Mouse (Mus musculus) MEL (cell line): ENCODE data around the gene Kctd18. TPM values are rescaled to one million over a fixed set of nuclear protein-coding genes. Genes with fewer than 3 reads are reported as not detected.

Source experiments
- DNase-seq: peaks from one replicate; pipeline ENCODE4 v3.0.0; 2011; ENCODE audit warnings: low read depth, low spot score
- H3K27ac ChIP-seq: 2 replicates; pipeline ENCODE4 v1.5.1; 2012; ENCODE audit warnings: low read depth, mild to moderate bottlenecking, control low read depth, low read length, moderate library complexity; ENCODE audit not compliant: control insufficient read depth
- H3K27me3 ChIP-seq, 2 experiments: fragments of 150-350 bp in 1 of 2; sonication (generic) in 1 of 2; 2 replicates each; pipeline ENCODE4 v1.6.1; 2012; ENCODE audit warnings: low read length in 2 of 2, mild to moderate bottlenecking in 2 of 2, improper control_type of control experiment in 1 of 2, moderate library complexity in 1 of 2; ENCODE audit not compliant: insufficient read depth in 2 of 2, control insufficient read depth in 1 of 2
- H3K36me3 ChIP-seq, 2 experiments: 2 replicates each; pipeline ENCODE4 v1.6.1; 2012 to 2014; ENCODE audit warnings: low read length in 2 of 2, improper control_type of control experiment in 1 of 2, inconsistent platforms in 1 of 2, mild to moderate bottlenecking in 1 of 2; ENCODE audit not compliant: insufficient read depth in 2 of 2, control insufficient read depth in 1 of 2
- H3K4me1 ChIP-seq, 2 experiments: fragments of 150-350 bp in 1 of 2; sonication (generic) in 1 of 2; 2 replicates each; pipeline ENCODE4 v1.6.1; 2012; ENCODE audit warnings: low read length in 2 of 2, improper control_type of control experiment in 1 of 2, mild to moderate bottlenecking in 1 of 2; ENCODE audit not compliant: insufficient read depth in 2 of 2, control insufficient read depth in 1 of 2
- H3K4me3 ChIP-seq, 2 experiments: fragments of 150-350 bp in 1 of 2; sonication (generic) in 1 of 2; 2 replicates each; pipeline ENCODE4 v1.5.1; 2012; ENCODE audit warnings: low read depth in 2 of 2, low read length in 2 of 2, mild to moderate bottlenecking in 2 of 2, moderate library complexity in 2 of 2, control low read depth in 1 of 2, improper control_type of control experiment in 1 of 2; ENCODE audit not compliant: control insufficient read depth in 1 of 2, insufficient read depth in 1 of 2
- H3K79me2 ChIP-seq: 2 replicates; pipeline ENCODE4 v1.6.1; 2012; ENCODE audit warnings: mild to moderate bottlenecking, low read length, moderate library complexity; ENCODE audit not compliant: control insufficient read depth, poor library complexity, insufficient read depth
- H3K9ac ChIP-seq: 2 replicates; pipeline ENCODE4 v1.6.1; 2012; ENCODE audit warnings: low read depth, mild to moderate bottlenecking, control low read depth, low read length, moderate library complexity; ENCODE audit not compliant: control insufficient read depth, poor library complexity, severe bottlenecking
- H3K9me3 ChIP-seq: fragments of 150-350 bp; sonication (generic); replicated peaks from 2 replicates; pipeline ENCODE4 v1.6.1; 2012; ENCODE audit warnings: mild to moderate bottlenecking, low read length, improper control_type of control experiment, moderate library complexity; ENCODE audit not compliant: insufficient read depth
- CHD2 ChIP-seq: IDR thresholded peaks from 2 replicates; pipeline ENCODE4 v1.6.1; 2011; ENCODE audit warnings: low read length, improper control_type of control experiment
- CTCF ChIP-seq, 3 experiments: IDR thresholded peaks in 2 of 3; conservative IDR thresholded peaks in 1 of 3; 2 replicates each; pipeline ENCODE4 v1.5.1; 2011 to 2012; ENCODE audit warnings: low read length in 3 of 3, low read depth in 2 of 3, mild to moderate bottlenecking in 2 of 3, improper control_type of control experiment in 1 of 3, inconsistent platforms in 1 of 3, mixed read lengths in 1 of 3, moderate library complexity in 1 of 3; ENCODE audit not compliant: control insufficient read depth in 1 of 3, insufficient read depth in 1 of 3, poor library complexity in 1 of 3, severe bottlenecking in 1 of 3
- GATA1 ChIP-seq: IDR thresholded peaks from 2 replicates; pipeline ENCODE4 v1.6.1; 2011; ENCODE audit warnings: low read depth, low read length, improper control_type of control experiment
- HCFC1 ChIP-seq: IDR thresholded peaks from 2 replicates; pipeline ENCODE4 v1.6.1; 2012; ENCODE audit warnings: low read depth, mild to moderate bottlenecking, inconsistent platforms, low read length, improper control_type of control experiment, moderate library complexity
- JUND ChIP-seq: IDR thresholded peaks from 2 replicates; pipeline ENCODE4 v1.6.1; 2011; ENCODE audit warnings: low read depth, mild to moderate bottlenecking, improper control_type of control experiment, low read length
- KAT2A ChIP-seq: conservative IDR thresholded peaks from 2 replicates; pipeline ENCODE4 v1.6.1; 2012; ENCODE audit warnings: low read depth, low read length, improper control_type of control experiment, inconsistent platforms
- MAFK ChIP-seq: IDR thresholded peaks from 2 replicates; pipeline ENCODE4 v1.6.1; 2011; ENCODE audit warnings: low read depth, mild to moderate bottlenecking, low read length, improper control_type of control experiment, borderline replicate concordance
- MYB ChIP-seq: IDR thresholded peaks from 2 replicates; pipeline ENCODE4 v1.6.1; 2011; ENCODE audit warnings: mild to moderate bottlenecking, low read depth, low read length, improper control_type of control experiment
- POLR2A ChIP-seq, 2 experiments: IDR thresholded peaks; 2 replicates each; pipeline ENCODE4 v1.6.1; 2011 to 2012; ENCODE audit warnings: low read length in 2 of 2, mild to moderate bottlenecking in 2 of 2, control low read depth in 1 of 2, improper control_type of control experiment in 1 of 2, low read depth in 1 of 2, moderate library complexity in 1 of 2; ENCODE audit not compliant: control insufficient read depth in 1 of 2, insufficient read depth in 1 of 2, poor library complexity in 1 of 2
- SMC3 ChIP-seq: IDR thresholded peaks from 2 replicates; pipeline ENCODE4 v1.6.1; 2011; ENCODE audit warnings: low read depth, low read length, improper control_type of control experiment
- TBP ChIP-seq: IDR thresholded peaks from 2 replicates; pipeline ENCODE4 v1.8.0; 2011; ENCODE audit warnings: low read depth, low read length, improper control_type of control experiment
- USF1 ChIP-seq: IDR thresholded peaks from 2 replicates; pipeline ENCODE4 v1.6.1; 2014; ENCODE audit warnings: low read depth, mild to moderate bottlenecking, inconsistent platforms, low read length, improper control_type of control experiment, moderate library complexity
- USF2 ChIP-seq, 2 experiments: IDR thresholded peaks; 2 replicates each; pipeline ENCODE4 v1.6.1; 2011 to 2012; ENCODE audit warnings: improper control_type of control experiment in 2 of 2, low read length in 2 of 2, borderline replicate concordance in 1 of 2, inconsistent platforms in 1 of 2, low read depth in 1 of 2, mild to moderate bottlenecking in 1 of 2; ENCODE audit not compliant: insufficient read depth in 1 of 2
- ZC3H11A ChIP-seq: IDR thresholded peaks from 2 replicates; pipeline ENCODE4 v1.6.1; 2012; ENCODE audit warnings: low read depth, mild to moderate bottlenecking, inconsistent platforms, low read length, improper control_type of control experiment
- ZKSCAN1 ChIP-seq: IDR thresholded peaks from 2 replicates; pipeline ENCODE4 v1.6.1; 2012; ENCODE audit warnings: low read depth, mild to moderate bottlenecking, inconsistent platforms, low read length, improper control_type of control experiment, moderate library complexity
- ZMIZ1 ChIP-seq: IDR thresholded peaks from 2 replicates; pipeline ENCODE4 v1.6.1; 2012; ENCODE audit warnings: low read depth, mild to moderate bottlenecking, inconsistent platforms, low read length, improper control_type of control experiment, moderate library complexity
- polyA plus RNA-seq, 2 experiments: library from polyadenylated mRNA; stranded (reverse) in 1 of 2; unstranded in 1 of 2; fragments of >175 nt in 1 of 2; fragments of >200 nt in 1 of 2; gene quantifications; 2 replicates each; pipeline versions ENCODE4 v1.2.1 to v1.2.4; 2012; ENCODE audit warnings: low replicate concordance in 2 of 2, low read depth in 1 of 2; ENCODE audit not compliant: insufficient read length in 2 of 2, insufficient read depth in 1 of 2, missing spikeins in 1 of 2
- total RNA-seq: library from RNA; depleted of rRNA; stranded (reverse); fragments of 300-350 nt; gene quantifications from 2 replicates; pipeline ENCODE4 v1.2.3, GENCODE M21; 2012

The Kctd18 gene
- total and polyA plus RNA-seq, 3 experiments: 11.1 to 12.6 TPM; not detected in 1

- Histone ChIP-seq H3K4me1 (no peaks in the 10 kb centered on the region), H3K79me2 (no peaks in the 10 kb centered on the region), H3K9me3 (no peaks in the 10 kb centered on the region), H3K27ac (no peak overlapping the region), H3K4me3 (no peak overlapping the region), H3K9ac (no peak overlapping the region), H3K36me3 (no peaks in the 10 kb centered on the region), H3K27me3 (no peaks in the 10 kb centered on the region)
- no peak for DNase-seq
- no peak for TF ChIP-seq GATA1
- no peak for TF ChIP-seq MYB
- no peak for TF ChIP-seq ZMIZ1
- no peak for TF ChIP-seq CTCF (IDR thresholded peaks at IDR 0.05 in 2 of 3, conservative IDR thresholded peaks at IDR 0.05 in 1 of 3; ENCODE audit: control insufficient read depth in 1 of 3, insufficient read depth in 1 of 3, low read depth in 2 of 3, low read length in 3 of 3, poor library complexity in 1 of 3, severe bottlenecking in 1 of 3)
- no peak for TF ChIP-seq JUND
- TF ChIP-seq ZKSCAN1: no peak
- TF ChIP-seq TBP: no peak
- no peak for TF ChIP-seq ZC3H11A
- no peak for TF ChIP-seq SMC3
- TF ChIP-seq USF1: no peak
- TF ChIP-seq CHD2: no peak
- no peak for TF ChIP-seq HCFC1
- TF ChIP-seq POLR2A (IDR thresholded peaks at IDR 0.05; ENCODE audit: control insufficient read depth in 1 of 2, insufficient read depth in 1 of 2, low read depth in 1 of 2, low read length in 2 of 2, poor library complexity in 1 of 2): no peak
- TF ChIP-seq USF2 (IDR thresholded peaks at IDR 0.05; ENCODE audit: borderline replicate concordance in 1 of 2, insufficient read depth in 1 of 2, low read depth in 1 of 2, low read length in 2 of 2): no peak
These were observed 40.1 kb upstream of the Kctd18 start for GRCm38 (mm10) chr1:58058846-58059245.

GRCm38 (mm10) chr1:58056939-58057338 is 38.2 kb upstream of the Kctd18 start:
- Histone ChIP-seq H3K9ac (no peak overlapping the region), H3K27ac (no peak overlapping the region), H3K4me3 (no peak overlapping the region), H3K27me3 (no peaks in the 10 kb centered on the region), H3K9me3 (no peaks in the 10 kb centered on the region), H3K36me3 (no peaks in the 10 kb centered on the region), H3K79me2 (no peaks in the 10 kb centered on the region), H3K4me1 (no peaks in the 10 kb centered on the region)
- no peak for DNase-seq
- TF ChIP-seq CTCF (IDR thresholded peaks at IDR 0.05 in 2 of 3, conservative IDR thresholded peaks at IDR 0.05 in 1 of 3; ENCODE audit: control insufficient read depth in 1 of 3, insufficient read depth in 1 of 3, low read depth in 2 of 3, low read length in 3 of 3, poor library complexity in 1 of 3, severe bottlenecking in 1 of 3): no peak
- no peak for TF ChIP-seq MAFK
- no peak for TF ChIP-seq KAT2A
- TF ChIP-seq JUND: no peak
- no peak for TF ChIP-seq ZKSCAN1
